Mouse (Mus musculus) central nervous system, embryonic 14 days (tissue): ENCODE measurements around the gene Fmn2. TPM values are rescaled to one million over a fixed set of nuclear protein-coding genes. Genes with fewer than 3 reads are reported as not detected.

Experiments used
- polyA plus RNA-seq: library from polyadenylated mRNA; depleted of rRNA; stranded (reverse); fragments of >200 nt; gene quantifications from 2 replicates; pipeline ENCODE4 v1.2.3, GENCODE M21; 2012; rRNA removed

Gene Fmn2
- 13.1 TPM in 2 replicates for polyA plus RNA-seq

GRCm38 (mm10) chr1:174501661-174502030, at the start of gene Fmn2:
Fmn2 (plus strand) TSS chr1:174501825.

Other genes starting within 250 kb of the Fmn2 start
- gene Olfr419, start 249.8 kb upstream of the Fmn2 start, polyA plus RNA-seq: not detected in 2 replicates
- not detected in 2 replicates for gene Mptx1, start 171.3 kb upstream of the Fmn2 start, polyA plus RNA-seq
- gene Olfr417, start 136.7 kb upstream of the Fmn2 start, polyA plus RNA-seq: not detected in 2 replicates
- not detected in 2 replicates for gene Olfr248, start 110.8 kb upstream of the Fmn2 start, polyA plus RNA-seq
- gene Olfr414, start 77.8 kb upstream of the Fmn2 start, polyA plus RNA-seq: not detected in 2 replicates
- not detected in 2 replicates for gene Olfr220, start 59.7 kb upstream of the Fmn2 start, polyA plus RNA-seq